17 mouse cellular contexts compared by ENCODE assay signal in genomic region chr3:131171292-131171960, GRCm38 (mm10).
A peak's percentile ranks its signal among the peaks of the same experiment; 100 is the strongest.
DNase-seq lines count a peak whose midpoint lies in the region; ATAC-seq and TF ChIP-seq lines count a peak whose summit lies in the region.
"Had no signal": no experiment of that assay in that cellular context is flagged by ENCODE, and none has a peak within 500 bp of the region (broad histone marks: within the 10 kb centered on the region; RNA-seq: fewer than 3 reads in every experiment).

No protein-coding gene starts in this region.

- WGBS in forebrain, embryonic 11.5 days, result 46% methylated on average over 11 of the region's 11 CpGs
- 56% methylated on average over 11 of the region's 11 CpGs for WGBS in forebrain, postnatal 0 days
- 50% methylated on average over 11 of the region's 11 CpGs for WGBS in hindbrain, embryonic 12.5 days
- 50% methylated on average over 11 of the region's 11 CpGs for WGBS in hindbrain, postnatal 0 days

- H3K36me3 ChIP-seq in forebrain, embryonic 11.5 days (ENCODE audit: control insufficient read depth, insufficient read depth, low read length), result no peaks in the 10 kb centered on the region
- H3K36me3 ChIP-seq in forebrain, postnatal 0 days (ENCODE audit: insufficient read depth), result no peaks in the 10 kb centered on the region
- H3K36me3 ChIP-seq in hindbrain, embryonic 12.5 days, result no peaks in the 10 kb centered on the region
- H3K36me3 ChIP-seq in hindbrain, postnatal 0 days (ENCODE audit: insufficient read depth, low read length), result no peaks in the 10 kb centered on the region
- H3K36me3 ChIP-seq: G1E; limb, embryonic 15.5 days; lung, embryonic 15.5 days; neural tube, embryonic 13.5 days had no signal

- no peak overlapping the region for H3K9ac ChIP-seq in forebrain, embryonic 11.5 days (ENCODE audit: low read length)
- no peak overlapping the region for H3K9ac ChIP-seq in forebrain, postnatal 0 days
- no peak overlapping the region for H3K9ac ChIP-seq in hindbrain, embryonic 12.5 days
- no peak overlapping the region for H3K9ac ChIP-seq in hindbrain, postnatal 0 days (replicated peaks; ENCODE audit: low read length)
- H3K9ac ChIP-seq: limb, embryonic 15.5 days; lung, embryonic 15.5 days; neural tube, embryonic 13.5 days had no signal

- no peak overlapping the region for H3K27ac ChIP-seq in forebrain, embryonic 11.5 days (ENCODE audit: low read depth, low read length)
- no peak overlapping the region for H3K27ac ChIP-seq in forebrain, postnatal 0 days (ENCODE audit: low read depth, low read length)
- H3K27ac ChIP-seq in hindbrain, embryonic 12.5 days, result no peak overlapping the region
- H3K27ac ChIP-seq in hindbrain, postnatal 0 days, result no peak overlapping the region
- H3K27ac ChIP-seq: limb, embryonic 15.5 days; lung, embryonic 15.5 days; neural tube, embryonic 13.5 days had no signal

- H3K27me3 ChIP-seq in forebrain, embryonic 11.5 days (ENCODE audit: control insufficient read depth, insufficient read depth, low read length), result no peaks in the 10 kb centered on the region
- no peaks in the 10 kb centered on the region for H3K27me3 ChIP-seq in forebrain, postnatal 0 days (ENCODE audit: insufficient read depth, low read length)
- no peaks in the 10 kb centered on the region for H3K27me3 ChIP-seq in hindbrain, embryonic 12.5 days
- H3K27me3 ChIP-seq in hindbrain, postnatal 0 days (ENCODE audit: insufficient read depth, low read length), result no peaks in the 10 kb centered on the region
- H3K27me3 ChIP-seq: limb, embryonic 15.5 days; lung, embryonic 15.5 days; neural tube, embryonic 13.5 days had no signal

- no peaks in the 10 kb centered on the region for H3K9me3 ChIP-seq in forebrain, embryonic 11.5 days (ENCODE audit: control insufficient read depth, low read length)
- no peaks in the 10 kb centered on the region for H3K9me3 ChIP-seq in forebrain, postnatal 0 days (ENCODE audit: low read length)
- no peaks in the 10 kb centered on the region for H3K9me3 ChIP-seq in hindbrain, embryonic 12.5 days (replicated peaks)
- H3K9me3 ChIP-seq in hindbrain, postnatal 0 days (ENCODE audit: low read length), result no peaks in the 10 kb centered on the region
- H3K9me3 ChIP-seq: limb, embryonic 15.5 days; lung, embryonic 15.5 days; neural tube, embryonic 13.5 days had no signal

- no peak overlapping the region for H3K4me3 ChIP-seq in forebrain, embryonic 11.5 days (ENCODE audit: low read depth, low read length)
- H3K4me3 ChIP-seq in forebrain, postnatal 0 days (ENCODE audit: low read depth, low read length), result no peak overlapping the region
- no peak overlapping the region for H3K4me3 ChIP-seq in hindbrain, embryonic 12.5 days
- no peak overlapping the region for H3K4me3 ChIP-seq in hindbrain, postnatal 0 days (ENCODE audit: low read length)
- H3K4me3 ChIP-seq: limb, embryonic 15.5 days; lung, embryonic 15.5 days; neural tube, embryonic 13.5 days had no signal

- peaks cover 6% of the 10 kb centered on the region; the same call in 1 of the 2 replicates for H3K4me1 ChIP-seq in forebrain, embryonic 11.5 days (replicated peaks; ENCODE audit: control insufficient read depth, insufficient read depth, low read length)
- no peaks in the 10 kb centered on the region for H3K4me1 ChIP-seq in forebrain, postnatal 0 days (ENCODE audit: insufficient read depth)
- H3K4me1 ChIP-seq in hindbrain, embryonic 12.5 days, result peaks cover 6% of the 10 kb centered on the region; the same call in 1 of the 2 replicates
- H3K4me1 ChIP-seq in hindbrain, postnatal 0 days (ENCODE audit: insufficient read depth, low read length), result no peaks in the 10 kb centered on the region

- TF ChIP-seq CTCF in forebrain, postnatal 0 days (IDR thresholded peaks at IDR 0.05; ENCODE audit: low read depth), result no peak
- TF ChIP-seq CTCF in hindbrain, postnatal 0 days (IDR thresholded peaks at IDR 0.05; ENCODE audit: low read depth), result no peak

- no peak for DNase-seq in forebrain, embryonic 11.5 days (ENCODE audit: low spot score)
- DNase-seq in forebrain, postnatal 0 days, result no peak
- no peak for DNase-seq in hindbrain, postnatal 0 days (ENCODE audit: low spot score)
- DNase-seq in induced T-regulatory cell, adult 2 months (ENCODE audit: low read depth), result peak; percentile 34
- DNase-seq in cerebellum, adult 11-12 months, result no peak
- DNase-seq in adrenal gland, postnatal 36 days, result no peak
- DNase-seq: adrenal gland, postnatal 25 days; cerebellum, postnatal 36 days; kidney, adult 2 months; kidney, postnatal 4 days; thymus, postnatal 4 days had no signal

- H3K4me2 ChIP-seq in forebrain, embryonic 11.5 days (ENCODE audit: low read depth, low read length, severe bottlenecking), result no peak overlapping the region
- H3K4me2 ChIP-seq in forebrain, postnatal 0 days (ENCODE audit: low read depth), result no peak overlapping the region
- no peak overlapping the region for H3K4me2 ChIP-seq in hindbrain, embryonic 12.5 days (replicated peaks)
- no peak overlapping the region for H3K4me2 ChIP-seq in hindbrain, postnatal 0 days (ENCODE audit: low read depth, low read length)
- H3K4me2 ChIP-seq: limb, embryonic 15.5 days; lung, embryonic 15.5 days; neural tube, embryonic 13.5 days had no signal

- peak; percentile 34; the same call in 1 of the 2 replicates for ATAC-seq in forebrain, embryonic 11.5 days (replicated peaks; ENCODE audit: low FRiP score)
- ATAC-seq in forebrain, postnatal 0 days, result no peak
- 0 out of 2 replicates have a peak, but pooled peaks have one; percentile 46 for ATAC-seq in hindbrain, embryonic 12.5 days (ENCODE audit: low FRiP score)
- no peak for ATAC-seq in hindbrain, postnatal 0 days
- peak; percentile 17 for ATAC-seq in CD4-positive, CD25-positive, alpha-beta regulatory T cell, adult 4 months

Comparison
In these comparisons a context has a peak if more than half of its experiments do, and no peak if none do; other contexts are left out.
1. ATAC-seq: peak in forebrain, embryonic 11.5 days (single experiment), hindbrain, embryonic 12.5 days (single experiment) and CD4-positive, CD25-positive, alpha-beta regulatory T cell, adult 4 months (single experiment); none in forebrain, postnatal 0 days (single experiment) and hindbrain, postnatal 0 days (single experiment).